Mouse (Mus musculus): Measurements from ENCODE around the gene Plekhg6.

The Plekhg6 gene

DNA sequence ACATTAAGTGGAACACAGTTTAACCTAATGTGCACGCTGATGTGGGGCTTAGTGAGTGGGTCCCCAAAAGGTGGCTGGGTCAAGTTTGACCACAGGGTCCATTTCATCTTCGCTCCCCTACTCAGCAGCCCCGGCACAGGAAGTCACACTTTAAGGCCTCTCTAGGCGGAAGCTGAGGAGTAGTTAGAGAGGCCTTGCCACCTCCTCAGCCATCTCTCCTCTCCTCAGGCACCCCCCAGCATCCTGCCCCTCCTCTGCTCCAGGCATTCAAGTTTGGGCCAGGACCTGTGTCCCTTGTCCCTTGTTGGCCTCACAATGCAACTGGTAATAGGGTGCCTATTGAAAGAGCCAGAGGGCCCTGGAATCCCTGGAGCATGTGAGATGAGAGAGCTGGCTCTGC, 26.9 kb downstream of the Plekhg6 start:
- WGBS, result 74% methylated on average over 4 of the region's 4 CpGs

DNA sequence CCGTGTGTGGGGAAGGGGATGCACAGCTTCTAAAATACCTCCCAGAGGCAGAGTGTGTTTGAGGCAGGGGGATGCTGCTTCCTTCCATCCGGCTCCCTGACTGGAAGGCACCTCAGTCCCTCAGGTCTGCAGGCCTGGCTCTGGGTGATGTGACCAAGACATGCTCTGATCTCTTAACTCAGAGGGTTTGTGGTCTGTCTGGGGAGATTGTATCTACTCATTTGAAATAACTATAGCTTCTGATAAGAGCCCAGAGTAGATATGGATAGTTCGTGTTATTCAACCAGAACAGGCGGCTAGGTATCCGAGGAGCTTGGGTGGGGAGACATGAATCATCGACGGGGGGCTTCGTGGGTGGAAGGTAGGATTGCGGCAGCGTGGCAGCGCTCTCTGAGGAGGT, 27.4 kb downstream of the Plekhg6 start:
- 88% methylated on average over 11 of the region's 11 CpGs for WGBS

DNA sequence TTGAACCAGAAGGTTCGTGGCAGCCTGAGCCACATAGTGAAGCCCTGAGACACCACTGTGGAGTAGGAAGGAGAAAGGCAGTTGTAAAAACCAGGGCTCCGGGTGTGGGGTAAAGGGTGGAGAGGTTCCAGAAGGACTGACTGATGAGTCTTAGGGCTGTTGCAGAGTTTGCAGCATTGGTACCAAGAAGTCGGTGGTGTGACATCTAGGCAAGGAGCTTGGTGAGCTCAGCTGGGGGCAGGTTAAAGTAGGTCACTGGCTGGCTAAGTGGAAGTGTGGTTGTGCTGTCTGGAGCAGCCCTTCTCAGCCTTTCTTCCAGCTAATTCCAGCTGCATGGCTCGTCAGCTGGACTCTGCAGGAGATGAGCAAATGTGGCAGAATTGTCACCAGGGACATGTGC, 27.8 kb downstream of the Plekhg6 start:
- WGBS, result 53% methylated on average over 4 of the region's 4 CpGs

DNA sequence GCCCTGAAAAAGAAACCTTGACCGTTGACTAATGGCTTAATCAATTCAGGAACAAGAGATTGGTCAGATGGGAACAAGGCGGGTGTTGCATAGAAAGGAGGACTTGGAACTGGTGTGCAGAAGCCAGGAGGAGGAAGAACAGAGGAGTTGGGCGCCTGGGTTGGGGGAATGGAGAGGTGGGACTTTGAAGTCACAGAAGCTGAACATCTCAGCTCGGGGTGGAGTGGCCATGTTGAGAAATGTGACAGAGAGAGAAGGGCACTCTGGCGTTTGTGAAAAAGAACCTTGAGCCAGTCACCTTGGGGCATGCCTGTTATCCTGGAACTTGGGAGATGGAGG, 28.6 kb downstream of the Plekhg6 start:
- 73% methylated on average over 5 of the region's 5 CpGs for WGBS

DNA sequence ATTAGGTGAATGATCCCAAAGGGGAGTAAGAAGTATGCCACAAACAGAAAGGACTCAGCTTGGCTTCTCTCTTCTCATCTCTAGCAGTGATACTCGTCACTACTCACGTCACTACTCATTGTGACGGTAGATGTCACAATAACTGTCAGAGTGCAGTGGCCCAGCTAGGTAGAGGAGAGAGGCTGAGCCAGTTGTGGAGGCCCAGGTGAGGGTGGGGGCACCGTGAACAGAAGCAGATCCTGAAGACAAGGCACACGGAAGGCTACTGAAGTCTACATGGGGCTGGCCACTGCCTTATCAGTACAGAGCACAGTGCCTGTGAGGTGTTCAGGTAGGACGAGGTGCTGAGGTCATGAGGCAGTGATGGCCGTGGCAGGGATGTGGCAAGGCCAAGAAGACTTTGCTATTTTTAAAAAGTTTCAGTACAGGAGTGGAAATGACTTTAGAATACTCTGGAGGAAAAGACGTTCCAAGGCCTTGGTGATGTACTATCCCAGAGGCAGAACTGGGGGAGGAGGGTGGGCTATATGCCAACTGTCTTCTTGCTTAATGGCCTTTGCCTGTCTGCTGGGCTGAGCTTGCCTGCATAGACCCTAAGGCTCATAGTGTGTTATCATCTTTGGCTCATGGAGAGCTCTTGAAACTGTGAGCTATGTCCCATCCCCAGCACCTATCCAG, 29.1 kb downstream of the Plekhg6 start:
- whole genome bisulfite sequencing, result 79% methylated on average over 8 of the region's 8 CpGs

DNA sequence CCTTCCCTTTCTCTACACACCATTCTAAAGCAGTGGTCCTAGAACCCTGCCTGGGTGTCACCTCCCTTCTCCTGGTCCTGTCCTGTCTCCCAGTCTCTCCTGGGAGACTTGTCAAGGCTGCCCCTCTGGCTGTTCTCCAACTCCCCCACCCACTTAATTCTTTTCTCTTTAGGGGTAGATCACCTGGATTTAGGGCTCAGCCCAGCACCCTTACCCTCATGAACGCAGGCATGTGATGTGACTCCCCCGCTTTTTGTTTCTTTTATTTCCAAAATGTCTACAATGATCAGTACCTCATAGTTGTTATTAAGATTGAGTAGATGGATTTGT, 29.6 kb downstream of the Plekhg6 start:
- 88% methylated on average over 2 of the region's 2 CpGs for WGBS

DNA sequence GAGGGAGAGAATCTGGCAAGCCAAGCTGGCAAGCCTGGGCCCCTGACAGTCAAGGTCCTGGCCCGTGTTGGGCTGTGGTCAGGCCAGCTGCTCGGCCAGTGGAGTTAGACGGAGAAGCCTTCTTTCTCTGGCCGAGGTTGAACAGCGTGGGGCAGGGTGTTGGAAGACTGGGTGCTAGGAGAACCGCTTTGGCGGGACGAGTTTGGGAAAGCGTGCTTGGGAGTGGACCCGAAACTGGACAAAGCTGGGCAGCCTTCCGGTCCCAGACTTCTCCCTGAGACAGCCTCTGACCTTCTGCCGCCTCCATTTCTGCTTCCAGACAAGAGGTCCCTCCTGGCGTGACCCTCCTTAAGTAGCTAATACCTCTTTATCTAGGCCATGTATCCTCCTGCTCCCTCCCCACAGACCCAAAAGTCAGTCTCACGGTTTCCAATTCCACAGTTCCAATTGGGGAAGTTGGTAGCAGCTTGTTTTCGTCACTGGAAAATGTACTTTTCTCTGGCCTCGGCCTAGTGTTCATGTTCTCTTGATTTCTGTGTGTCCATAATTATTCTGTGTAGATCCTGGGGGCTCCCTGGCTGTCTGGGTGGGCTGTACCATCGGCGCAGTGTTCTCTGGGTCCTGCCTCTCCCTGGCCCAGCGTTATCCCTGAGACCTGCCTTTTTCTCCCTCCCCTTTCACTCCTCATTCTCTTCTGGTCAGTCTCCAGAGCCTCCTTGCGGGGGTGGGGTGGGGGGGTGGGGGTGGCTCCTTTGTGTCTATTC, 30.2 kb downstream of the Plekhg6 start:
- WGBS, result 55% methylated on average over 20 of the region's 20 CpGs

DNA sequence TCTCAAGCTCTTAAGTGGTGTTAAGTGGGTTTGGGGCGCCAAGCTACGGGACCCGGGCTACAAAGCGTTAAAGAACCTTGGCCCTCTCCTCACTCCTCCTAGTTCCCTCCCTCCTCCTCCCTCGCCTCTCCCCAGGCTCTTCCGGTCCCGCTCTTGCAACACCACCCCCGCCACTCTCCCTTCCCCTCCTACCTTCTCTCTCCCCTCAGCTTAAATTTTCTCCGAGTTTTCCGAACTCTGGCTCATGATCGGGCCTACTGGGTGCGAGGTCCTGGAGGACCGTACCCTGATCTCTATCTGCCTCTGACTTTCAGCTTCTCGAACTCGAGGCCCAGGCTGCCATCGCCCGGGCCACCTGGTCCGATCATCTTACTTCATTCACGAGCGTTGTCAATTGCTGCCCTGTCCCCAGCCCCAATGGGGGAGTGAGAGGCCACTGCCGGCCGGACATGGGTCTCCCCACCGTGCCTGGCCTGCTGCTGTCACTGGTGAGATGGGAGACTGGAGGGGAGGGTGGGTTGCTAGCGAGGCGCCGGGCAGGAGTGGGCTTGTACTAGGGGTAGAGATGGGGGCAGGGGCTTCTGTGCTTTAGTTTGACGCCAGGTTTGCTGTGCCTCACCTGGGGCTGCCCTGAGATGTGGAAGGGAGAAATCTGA, 30.9 kb downstream of the Plekhg6 start:
- WGBS, result 14% methylated on average over 27 of the region's 27 CpGs

DNA sequence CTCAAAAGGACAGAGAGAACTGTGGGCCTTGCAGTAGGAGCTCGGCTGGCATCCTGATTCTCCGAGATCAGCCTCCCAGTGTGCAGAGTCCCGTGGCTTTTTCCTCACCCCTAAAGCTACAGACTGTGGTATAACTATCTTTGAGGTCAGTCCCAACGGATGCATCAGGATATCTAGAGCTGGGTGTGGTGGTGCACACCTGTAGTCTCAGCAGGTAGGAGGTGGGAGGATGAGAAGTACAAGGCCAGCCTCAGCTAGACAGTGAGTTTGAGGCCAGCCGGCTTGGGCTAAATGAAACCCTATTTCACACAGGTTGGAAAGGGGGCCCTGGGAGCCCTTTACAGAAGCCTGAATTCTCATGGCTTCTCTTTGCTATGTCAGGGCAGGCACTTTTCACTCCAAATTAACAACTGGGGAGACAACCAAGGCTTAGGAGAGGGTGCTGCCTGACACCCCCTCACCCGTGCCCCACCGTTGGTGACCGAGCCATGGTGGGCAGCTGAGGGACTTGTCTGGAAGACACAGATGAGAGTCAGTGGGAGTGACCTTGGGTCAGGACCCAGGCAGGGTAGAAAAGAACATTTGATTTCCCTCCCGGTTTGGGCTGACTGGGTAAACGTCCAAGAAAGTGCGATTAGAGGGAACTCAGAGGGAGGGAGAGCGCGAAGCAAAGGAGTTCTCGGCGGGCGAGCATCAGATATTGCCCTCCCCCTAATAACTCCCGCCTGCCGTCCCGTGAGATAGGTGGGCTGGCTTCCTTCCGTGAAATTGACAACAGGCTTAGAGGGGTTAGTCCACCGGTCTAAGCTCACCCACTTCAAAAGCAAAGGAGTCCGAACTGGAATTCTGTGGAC, 31.6 kb downstream of the Plekhg6 start, which contains the start of gene Tnfrsf1a:
Gene Tnfrsf1a (plus strand): TSS at position 642 of the 854 bp plus-strand sequence.
- WGBS, result 23% methylated on average over 22 of the region's 22 CpGs

DNA sequence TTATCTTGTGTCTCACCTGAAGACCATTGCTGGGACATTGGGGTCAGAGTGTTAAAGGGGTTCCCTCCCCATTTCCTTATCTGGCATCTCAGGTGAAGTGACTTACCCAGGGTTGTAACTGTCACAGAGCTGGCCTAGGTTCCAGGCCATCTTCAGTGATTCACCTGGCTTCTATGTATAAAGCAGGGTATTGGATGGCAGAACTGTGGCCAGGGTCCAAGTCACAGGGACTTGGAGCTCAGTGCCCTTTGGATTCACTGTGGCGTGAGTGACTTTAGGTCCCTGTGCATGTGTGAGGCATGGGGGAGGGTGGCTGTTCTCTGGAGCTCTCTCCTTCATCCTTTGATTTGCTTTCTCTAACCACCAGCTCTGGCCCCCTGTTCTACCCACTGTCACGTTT, 34.6 kb downstream of the Plekhg6 start:
- WGBS, result 93% methylated on average over 2 of the region's 2 CpGs

DNA sequence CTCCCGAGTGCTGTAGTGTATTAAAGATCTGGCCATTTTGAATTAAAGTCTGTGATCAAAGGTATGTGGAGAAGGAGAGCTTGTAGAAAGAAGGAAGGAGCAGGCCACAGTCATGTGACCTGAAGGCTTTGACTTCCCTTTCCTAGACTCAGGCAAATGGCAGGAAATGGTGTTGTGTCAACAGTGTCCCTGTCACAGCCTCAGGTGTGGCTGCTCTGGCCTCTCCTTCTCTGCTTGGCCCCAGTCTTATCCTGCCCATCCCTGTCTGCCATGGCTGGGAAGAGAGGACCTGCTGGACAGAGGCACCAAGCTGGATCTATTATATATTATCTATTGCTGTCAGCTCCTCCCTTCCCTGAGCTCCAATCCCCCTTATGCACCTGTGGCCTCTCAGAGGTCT, 35.0 kb downstream of the Plekhg6 start:
- WGBS, result 84% methylated on average over 1 of the region's 1 CpGs

DNA sequence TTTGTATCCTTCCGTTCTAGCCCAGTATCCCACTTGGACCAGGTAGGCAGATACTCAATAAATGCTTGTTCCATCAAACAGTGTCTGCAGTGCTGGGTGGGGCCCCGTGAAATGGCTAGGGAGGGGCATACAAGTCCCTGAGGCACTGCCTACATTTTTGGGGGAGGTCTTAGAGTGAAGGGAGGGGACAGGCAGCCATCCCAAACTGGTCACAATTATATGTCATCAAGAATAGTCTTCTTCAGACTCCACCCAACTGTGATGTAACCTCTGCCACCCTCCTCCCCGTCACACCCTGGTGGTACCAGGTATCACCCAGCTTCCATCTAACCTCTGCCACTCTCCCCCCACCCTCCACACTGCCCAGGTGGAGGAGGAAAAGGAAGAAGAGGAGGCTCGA, 35.7 kb downstream of the Plekhg6 start:
- WGBS, result 86% methylated on average over 4 of the region's 4 CpGs

DNA sequence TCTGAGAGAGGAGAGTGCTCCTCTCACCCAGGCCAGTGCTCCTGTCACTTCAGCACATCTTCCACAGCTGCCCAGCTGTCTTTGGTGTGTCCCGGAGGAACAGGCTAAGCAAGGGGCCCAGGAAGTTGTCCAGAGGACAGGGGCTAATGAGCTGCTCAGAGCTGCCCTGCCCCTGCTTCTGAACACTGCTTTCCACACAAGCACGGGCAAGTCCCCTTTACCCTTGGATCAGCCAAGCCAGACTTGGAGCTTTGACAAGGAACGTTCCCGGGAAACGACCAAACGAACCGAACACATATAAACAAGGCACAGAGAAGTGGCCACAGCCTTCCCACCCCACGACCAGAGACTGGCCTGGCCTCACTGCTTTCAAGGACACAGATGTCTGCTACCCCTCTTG, 36.5 kb downstream of the Plekhg6 start:
- 41% methylated on average over 8 of the region's 8 CpGs for WGBS

DNA sequence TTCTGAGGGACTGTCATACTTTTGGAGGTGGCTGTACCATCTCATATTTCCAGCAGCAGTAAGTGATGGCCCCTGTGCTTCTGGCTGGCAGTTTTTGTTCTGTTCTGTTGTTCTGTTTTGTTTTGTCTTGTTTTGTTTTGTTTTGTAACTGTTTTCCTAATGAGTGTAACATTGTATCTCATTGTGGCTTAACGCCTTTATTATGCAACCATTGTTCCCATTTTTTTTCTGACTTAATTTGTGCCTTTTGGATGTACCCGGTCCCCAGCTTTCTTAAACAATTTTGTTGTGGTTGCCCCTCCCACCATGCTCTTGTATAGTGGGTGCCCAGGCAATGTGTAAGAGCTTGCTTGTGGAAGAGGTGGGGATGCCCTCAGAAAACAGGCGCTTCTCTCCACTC, 38.4 kb downstream of the Plekhg6 start:
- WGBS, result 71% methylated on average over 3 of the region's 3 CpGs

DNA sequence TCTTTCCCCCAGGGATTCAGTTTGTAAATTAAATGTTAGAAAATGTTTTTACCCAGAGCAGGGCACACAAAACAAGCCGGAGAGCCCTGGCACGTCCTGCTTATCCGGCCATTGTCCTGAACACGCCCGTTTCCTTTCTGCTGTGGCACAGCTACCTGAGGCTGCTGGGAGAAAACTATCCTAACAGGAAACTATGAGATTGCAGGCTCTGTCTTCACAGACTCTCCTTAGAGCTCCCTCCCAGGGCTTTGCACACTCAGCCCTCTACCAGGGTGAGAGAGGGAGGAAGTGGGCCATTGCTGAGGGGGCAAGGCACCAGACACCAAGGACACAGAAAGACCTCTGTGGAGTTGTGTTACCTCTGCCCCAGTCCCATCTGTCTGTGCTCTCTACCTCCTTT, 40.3 kb downstream of the Plekhg6 start:
- 66% methylated on average over 5 of the region's 5 CpGs for WGBS

DNA sequence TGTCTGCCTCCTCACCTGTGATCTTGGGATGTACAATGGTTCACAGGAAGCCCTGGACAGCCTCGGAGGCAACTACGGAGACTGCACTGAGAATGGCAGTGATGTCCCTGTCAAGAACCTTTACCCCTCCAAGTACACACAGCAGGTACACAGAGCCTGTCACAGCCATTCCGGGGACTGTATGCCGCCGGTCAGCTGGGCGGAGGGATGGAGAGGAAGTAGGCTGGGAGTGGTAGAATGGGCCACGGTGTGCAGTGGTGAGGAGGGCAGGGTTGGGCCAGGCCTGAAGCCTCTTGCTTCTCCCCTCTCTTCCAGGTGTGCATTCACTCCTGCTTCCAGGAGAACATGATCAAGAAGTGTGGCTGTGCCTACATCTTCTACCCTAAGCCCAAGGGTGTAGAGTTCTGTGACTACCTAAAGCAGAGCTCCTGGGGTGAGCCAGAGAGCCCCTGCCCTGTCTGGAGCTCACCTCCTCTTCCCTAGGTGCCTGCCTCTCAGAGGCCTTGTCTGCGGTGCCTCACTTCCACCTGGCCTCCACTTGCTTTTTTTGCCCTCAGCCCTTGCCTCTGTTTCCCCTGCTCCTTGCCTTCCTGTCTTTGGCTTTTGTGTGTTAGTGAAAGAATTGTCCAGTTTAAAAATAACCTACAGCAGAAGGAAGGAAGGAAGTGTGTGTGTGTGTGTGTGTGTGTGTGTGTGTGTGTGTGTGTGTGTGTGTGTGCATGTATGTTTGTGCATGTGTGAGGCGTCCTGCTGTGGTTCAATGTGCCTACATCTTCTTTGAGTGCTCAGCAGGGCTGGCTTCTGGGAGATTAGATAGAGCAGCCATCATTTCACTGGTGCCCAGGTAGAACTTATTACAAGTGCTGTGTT, 41.6 kb downstream of the Plekhg6 start:
- 85% methylated on average over 9 of the region's 9 CpGs for WGBS

DNA sequence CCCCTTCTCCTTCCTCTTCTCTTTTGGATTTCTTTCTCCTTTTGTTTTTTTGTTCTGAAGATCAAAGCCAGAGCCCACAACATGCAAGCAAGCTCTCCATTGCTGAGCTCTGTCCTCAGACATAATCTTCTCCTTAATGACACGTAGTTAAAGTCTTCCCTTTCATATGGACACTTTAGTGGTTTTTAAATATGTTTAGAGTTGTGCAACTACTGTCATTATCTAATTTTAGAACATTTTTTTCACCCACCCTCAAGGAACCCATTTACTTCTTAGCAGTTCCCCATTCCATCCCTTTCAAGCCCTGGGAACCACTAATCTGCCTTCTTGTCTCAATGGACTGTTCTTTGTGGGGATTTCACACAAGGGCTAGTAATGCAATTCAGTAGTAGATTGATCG, 46.2 kb downstream of the Plekhg6 start:
- WGBS, result 69% methylated on average over 2 of the region's 2 CpGs

DNA sequence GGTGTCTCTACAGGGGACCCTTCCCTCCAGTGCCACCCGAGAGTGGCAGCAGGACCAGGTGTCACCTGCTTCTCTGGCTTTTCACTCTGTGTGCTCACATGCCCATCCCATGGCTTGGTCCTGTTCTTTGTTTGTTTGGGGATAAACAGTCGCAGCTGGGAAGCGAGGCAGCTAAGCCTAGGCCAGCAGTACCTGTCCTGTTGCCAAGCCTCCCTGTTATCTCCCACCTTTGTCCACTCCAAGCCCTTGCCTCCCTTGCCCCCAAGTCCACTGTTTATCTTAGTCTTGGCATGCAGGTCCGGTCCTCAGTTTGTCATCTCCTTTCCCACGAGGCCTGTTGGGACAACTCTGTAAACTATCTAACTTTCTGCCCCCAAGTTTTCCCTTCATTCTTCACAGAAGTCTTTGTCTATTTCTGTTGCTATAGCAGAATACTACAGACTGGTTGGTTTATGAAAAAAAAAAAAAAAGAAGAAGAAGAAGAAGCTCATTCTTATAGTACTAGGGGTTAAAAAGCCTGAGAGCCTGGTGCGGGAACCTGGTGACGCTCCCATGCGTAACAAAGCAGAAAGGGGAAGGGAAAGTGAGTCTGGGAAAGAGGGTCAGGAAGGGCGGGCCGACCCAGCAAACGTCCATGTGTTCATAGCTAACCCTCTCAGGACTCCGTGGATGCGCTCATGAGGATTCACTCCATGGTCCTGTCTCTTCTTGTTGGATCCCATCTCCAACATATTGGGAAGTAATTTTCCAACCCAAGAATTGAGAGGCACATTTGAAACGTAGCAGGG, 47.3 kb downstream of the Plekhg6 start:
- WGBS, result 84% methylated on average over 14 of the region's 14 CpGs

DNA sequence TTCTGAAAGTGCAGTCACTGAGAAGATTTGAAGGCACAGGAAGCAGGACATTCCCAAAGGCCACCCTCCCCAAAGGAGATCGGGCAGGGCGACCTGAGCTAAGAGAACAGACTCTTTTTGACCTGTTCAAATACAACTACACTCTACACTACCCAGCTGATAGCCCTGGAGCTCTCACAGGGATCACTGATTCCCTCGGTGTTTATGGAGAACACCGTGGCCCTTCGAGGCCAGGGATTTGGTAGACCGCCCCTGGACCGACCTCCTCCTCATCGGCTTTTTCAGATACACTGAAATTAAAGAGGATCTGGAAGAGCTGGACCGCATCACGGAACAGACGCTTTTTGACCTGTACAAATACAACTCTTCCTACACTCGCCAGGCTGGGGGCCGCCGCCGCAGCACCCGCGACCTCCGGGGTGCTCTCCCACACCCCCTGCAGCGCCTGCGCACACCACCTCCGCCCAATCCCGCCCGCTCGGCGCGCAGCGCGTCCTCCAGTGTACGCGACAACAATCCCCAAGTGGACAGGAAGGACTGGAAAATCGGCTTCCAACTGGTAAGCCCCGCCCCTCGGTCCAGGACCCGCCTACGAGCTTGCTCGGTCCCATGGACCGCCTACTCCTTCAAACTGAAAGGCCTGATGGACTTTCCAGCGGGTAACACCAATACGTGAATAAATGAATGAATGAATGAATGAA, 49.8 kb downstream of the Plekhg6 start:
- 3% methylated on average over 39 of the region's 39 CpGs for WGBS

DNA sequence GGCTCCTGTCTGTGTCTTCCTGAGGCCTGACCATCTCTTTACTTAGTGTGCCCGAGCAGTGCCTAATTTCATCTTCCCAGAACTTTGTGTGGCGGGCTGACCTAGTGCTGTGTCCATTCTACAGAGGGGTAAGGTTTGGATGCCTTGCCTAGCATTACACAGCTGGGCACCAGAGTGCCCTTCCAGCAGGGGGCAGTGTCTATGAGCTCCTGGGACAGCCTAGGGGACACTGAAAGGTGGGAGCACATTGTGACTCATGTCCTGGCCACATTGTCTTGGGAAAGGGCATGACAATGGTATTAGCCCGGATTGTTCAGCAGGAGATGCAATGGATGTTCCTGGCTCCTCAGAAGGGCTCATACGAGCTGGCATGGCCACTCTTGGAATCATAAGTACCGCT, 52.4 kb downstream of the Plekhg6 start:
- 87% methylated on average over 5 of the region's 5 CpGs for WGBS
